ENCODE assay signal across 17 mouse cellular contexts in the genomic region with DNA sequence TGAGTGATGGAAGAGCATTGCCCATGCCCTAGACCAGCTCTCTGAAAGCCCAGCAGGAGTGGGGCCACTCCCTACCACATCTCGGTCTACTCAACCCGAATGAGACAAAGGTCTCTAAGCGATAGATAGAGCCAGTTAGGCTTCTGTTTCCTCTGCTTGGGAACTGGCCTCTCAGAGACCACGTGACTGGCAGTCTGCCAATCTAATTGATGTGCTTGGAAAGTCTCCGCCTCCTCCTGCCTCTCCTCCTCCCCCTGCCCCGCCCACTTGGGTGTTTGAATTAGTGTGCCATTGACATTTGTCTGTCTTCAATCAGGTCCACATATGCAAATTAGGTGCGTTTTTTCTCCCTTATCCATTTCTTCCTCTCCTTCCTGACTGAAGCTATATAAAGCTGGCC. TPM values are rescaled to one million over a fixed set of nuclear protein-coding genes. Genes with fewer than 3 reads are reported as not detected.
DNase-seq lines count a peak whose midpoint lies in the region; ATAC-seq and TF ChIP-seq lines count a peak whose summit lies in the region.
"Had no signal": no experiment of that assay in that cellular context is flagged by ENCODE, and none has a peak within 500 bp of the region (broad histone marks: within the 10 kb centered on the region; RNA-seq: fewer than 3 reads in every experiment).

No protein-coding gene starts in this region.

- no peak overlapping the region for H3K27ac ChIP-seq in heart, embryonic 10.5 days
- H3K27ac ChIP-seq in lung, embryonic 14.5 days (ENCODE audit: low read depth) = no peak overlapping the region
- H3K27ac ChIP-seq: embryonic facial prominence, embryonic 15.5 days; forebrain, embryonic 13.5 days; heart, embryonic 13.5 days; hindbrain, embryonic 10.5 days; liver, embryonic 14.5 days had no signal

- H3K4me3 ChIP-seq in heart, embryonic 10.5 days = no peak overlapping the region
- no peak overlapping the region for H3K4me3 ChIP-seq in lung, embryonic 14.5 days (ENCODE audit: low read depth, low read length)
- H3K4me3 ChIP-seq: embryonic facial prominence, embryonic 15.5 days; forebrain, embryonic 13.5 days; heart, embryonic 13.5 days; hindbrain, embryonic 10.5 days; myocyte had no signal

- WGBS in heart, embryonic 10.5 days = 70% methylated on average over 7 of the region's 7 CpGs
- 69% methylated on average over 7 of the region's 7 CpGs for WGBS in lung, embryonic 14.5 days

- no peaks in the 10 kb centered on the region for H3K9me3 ChIP-seq in heart, embryonic 10.5 days
- H3K9me3 ChIP-seq in lung, embryonic 14.5 days (ENCODE audit: low read depth, low read length) = no peaks in the 10 kb centered on the region
- H3K9me3 ChIP-seq: embryonic facial prominence, embryonic 15.5 days; forebrain, embryonic 13.5 days had no signal

- no peaks in the 10 kb centered on the region for H3K27me3 ChIP-seq in heart, embryonic 10.5 days (ENCODE audit: insufficient read depth, poor library complexity, severe bottlenecking)
- H3K27me3 ChIP-seq in lung, embryonic 14.5 days (ENCODE audit: insufficient read depth, low read length) = no peaks in the 10 kb centered on the region
- H3K27me3 ChIP-seq: embryonic facial prominence, embryonic 15.5 days; forebrain, embryonic 13.5 days; heart, embryonic 13.5 days had no signal

- H3K9ac ChIP-seq in lung, embryonic 14.5 days = no peak overlapping the region
- H3K9ac ChIP-seq: embryonic facial prominence, embryonic 15.5 days; forebrain, embryonic 13.5 days; heart, embryonic 13.5 days; liver, embryonic 14.5 days had no signal

- ATAC-seq in lung, embryonic 14.5 days (ENCODE audit: insufficient read depth) = no peak
- ATAC-seq: forebrain, embryonic 13.5 days; intestine, embryonic 16.5 days had no signal

- H3K4me2 ChIP-seq in lung, embryonic 14.5 days = no peak overlapping the region
- H3K4me2 ChIP-seq: embryonic facial prominence, embryonic 15.5 days; forebrain, embryonic 13.5 days; heart, embryonic 13.5 days had no signal

- TF ChIP-seq CTCF in lung, embryonic 14.5 days (IDR thresholded peaks at IDR 0.05; ENCODE audit: low read depth) = no peak

- H3K36me3 ChIP-seq in heart, embryonic 10.5 days = no peaks in the 10 kb centered on the region
- H3K36me3 ChIP-seq in lung, embryonic 14.5 days (ENCODE audit: insufficient read depth) = no peaks in the 10 kb centered on the region
- H3K36me3 ChIP-seq: embryonic facial prominence, embryonic 15.5 days; heart, embryonic 13.5 days; hindbrain, embryonic 10.5 days had no signal

- no peaks in the 10 kb centered on the region for H3K4me1 ChIP-seq in heart, embryonic 10.5 days
- no peaks in the 10 kb centered on the region for H3K4me1 ChIP-seq in lung, embryonic 14.5 days (ENCODE audit: insufficient read depth)
- H3K4me1 ChIP-seq: embryonic facial prominence, embryonic 15.5 days; forebrain, embryonic 13.5 days; heart, embryonic 13.5 days had no signal

- peak; percentile 22 for DNase-seq in heart, postnatal 4 days
- no peak for DNase-seq in heart, embryonic 10.5 days (ENCODE audit: low spot score)
- peak; percentile 47 for DNase-seq in lung, embryonic 14.5 days
- DNase-seq in lung, adult 18-20 months = no peak
- peak; percentile 10 for DNase-seq in MEL-GATA-1-ER (ENCODE audit: extremely low read depth, low read depth)
- DNase-seq in retina, embryonic 14.5 days (ENCODE audit: low spot score) = peak; percentile 3
- DNase-seq in ovary, postnatal 14 days (ENCODE audit: low spot score) = no peak
- no peak for DNase-seq in yolk sac, embryonic 10.5 days (ENCODE audit: low spot score)
- DNase-seq: gastrocnemius, postnatal 10 days; right cerebral cortex, postnatal 25 days had no signal

RNA-seq across cellular contexts. Expression of a gene that starts 24.9 kb away (rescaled TPM):
- 10 to 100 TPM; 85.4 to 89.8 TPM for total RNA-seq in heart, postnatal 4 days (2021)
- polyA plus RNA-seq in heart, embryonic 10.5 days (2016; fragmentation: Nextera tagmentation; extraction: Ambion mirVana) = 66.9 and 72.8 TPM in 2 replicates
- 102 and 104 TPM in 2 replicates for polyA plus RNA-seq in lung, embryonic 14.5 days (2014; fragmentation: Nextera tagmentation; extraction: Ambion mirVana)

Comparison
In these comparisons a context has a peak if more than half of its experiments do, and no peak if none do; other contexts are left out.
1. DNase-seq: peak in heart, postnatal 4 days (single experiment), lung, embryonic 14.5 days (single experiment), MEL-GATA-1-ER (single experiment) and retina, embryonic 14.5 days (single experiment); none in heart, embryonic 10.5 days (single experiment), lung, adult 18-20 months (0 of 2), ovary, postnatal 14 days (single experiment) and yolk sac, embryonic 10.5 days (single experiment).